Mouse (Mus musculus) cortical plate, adult 2 months (tissue): ENCODE data around the gene Mab21l3. TPM values are rescaled to one million over a fixed set of nuclear protein-coding genes. Genes with fewer than 3 reads are reported as not detected.

Experiments
- H3K27ac ChIP-seq: fragments of 200-500 bp; 2 replicates; pipeline ENCODE4 v1.5.1; 2012; ENCODE audit warnings: low read length, control low read depth, inconsistent platforms; ENCODE audit not compliant: insufficient read depth
- H3K4me1 ChIP-seq: fragments of 200-500 bp; 2 replicates; pipeline ENCODE4 v1.6.1; 2011; ENCODE audit warnings: low read length; ENCODE audit not compliant: control insufficient read depth, insufficient read depth
- H3K4me3 ChIP-seq: fragments of 200-500 bp; 2 replicates; pipeline ENCODE4 v1.5.1; 2011; ENCODE audit warnings: mild to moderate bottlenecking, low read length, control low read depth; ENCODE audit not compliant: insufficient read depth
- CTCF ChIP-seq: fragments of 200-500 bp; IDR thresholded peaks from 2 replicates; pipeline ENCODE4 v1.5.1; 2011; ENCODE audit warnings: mild to moderate bottlenecking, control low read depth, low read length; ENCODE audit not compliant: insufficient read depth; ENCODE audit errors: extremely low read depth
- POLR2A ChIP-seq: fragments of 200-500 bp; IDR thresholded peaks from 2 replicates; pipeline ENCODE4 v1.6.1; 2011; ENCODE audit warnings: mild to moderate bottlenecking, low read length, control low read depth; ENCODE audit not compliant: insufficient read depth; ENCODE audit errors: extremely low read depth
- polyA plus RNA-seq: library from polyadenylated mRNA; depleted of rRNA; stranded (reverse); fragments of >200 nt; gene quantifications from 2 replicates; pipeline ENCODE4 v1.2.3, GENCODE M21; 2012

The Mab21l3 gene
- polyA plus RNA-seq, 1 experiment, result 0.15 TPM

GRCm38 (mm10) chr3:101805562-101806004, 43.2 kb downstream of the Mab21l3 start:
- TF ChIP-seq POLR2A (no peak), CTCF (no peak)
- Histone ChIP-seq H3K4me3 (no peak overlapping the region), H3K27ac (no peak overlapping the region), H3K4me1 (no peaks in the 10 kb centered on the region)

GRCm38 (mm10) chr3:101804971-101805561, 43.7 kb downstream of the Mab21l3 start:
- Histone ChIP-seq H3K27ac (no peak overlapping the region), H3K4me3 (no peak overlapping the region), H3K4me1 (no peaks in the 10 kb centered on the region)
- TF ChIP-seq POLR2A (no peak), CTCF (no peak)

- H3K4me1 ChIP-seq, result no peaks in the 10 kb centered on the region
- H3K27ac ChIP-seq, result no peak overlapping the region
- H3K4me3 ChIP-seq, result no peak overlapping the region
- TF ChIP-seq CTCF (no peak), POLR2A (no peak)
Observed at GRCm38 (mm10) chr3:101804331-101804730, 44.4 kb downstream of the Mab21l3 start.

- TF ChIP-seq POLR2A (no peak), CTCF (no peak)
- no peak overlapping the region for H3K27ac ChIP-seq
Observed at GRCm38 (mm10) chr3:101803764-101804163, 45.0 kb downstream of the Mab21l3 start.

GRCm38 (mm10) chr3:101802746-101803145, 46.0 kb downstream of the Mab21l3 start:
- TF ChIP-seq CTCF, result no peak
- TF ChIP-seq POLR2A, result no peak
- no peak overlapping the region for H3K4me3 ChIP-seq
- H3K4me1 ChIP-seq, result no peaks in the 10 kb centered on the region
- no peak overlapping the region for H3K27ac ChIP-seq

More at GRCm38 (mm10) chr3:101803764-101804163, 45.0 kb downstream of the Mab21l3 start:
- H3K4me1 ChIP-seq, result no peaks in the 10 kb centered on the region
- no peak overlapping the region for H3K4me3 ChIP-seq

- Histone ChIP-seq H3K27ac (no peak overlapping the region), H3K4me3 (no peak overlapping the region), H3K4me1 (no peaks in the 10 kb centered on the region)
- TF ChIP-seq CTCF (no peak), POLR2A (no peak)
Observed at GRCm38 (mm10) chr3:101800596-101801018, 48.2 kb downstream of the Mab21l3 start.

GRCm38 (mm10) chr3:101799852-101800595, 48.7 kb downstream of the Mab21l3 start:
- no peak overlapping the region for H3K27ac ChIP-seq
- no peaks in the 10 kb centered on the region for H3K4me1 ChIP-seq
- TF ChIP-seq POLR2A, result no peak
- no peak overlapping the region for H3K4me3 ChIP-seq

GRCm38 (mm10) chr3:101797830-101798709, 50.7 kb downstream of the Mab21l3 start:
- TF ChIP-seq POLR2A (no peak), CTCF (no peak)
- H3K4me1 ChIP-seq, result peaks cover 6% of the 10 kb centered on the region
- no peak overlapping the region for H3K27ac ChIP-seq
- no peak overlapping the region for H3K4me3 ChIP-seq

GRCm38 (mm10) chr3:101796212-101796611, 52.5 kb downstream of the Mab21l3 start:
- H3K4me1 ChIP-seq, result peaks cover 6% of the 10 kb centered on the region
- no peak overlapping the region for H3K4me3 ChIP-seq
- TF ChIP-seq CTCF (no peak), POLR2A (no peak)
- no peak overlapping the region for H3K27ac ChIP-seq
